Mouse (Mus musculus): ENCODE results near the gene Ptgs1. TPM values are rescaled to one million over a fixed set of nuclear protein-coding genes. Genes with fewer than 3 reads are reported as not detected.

Gene Ptgs1
- total RNA-seq, 2 experiments from 2014 or later: 16.9 to 21.3 TPM

DNA sequence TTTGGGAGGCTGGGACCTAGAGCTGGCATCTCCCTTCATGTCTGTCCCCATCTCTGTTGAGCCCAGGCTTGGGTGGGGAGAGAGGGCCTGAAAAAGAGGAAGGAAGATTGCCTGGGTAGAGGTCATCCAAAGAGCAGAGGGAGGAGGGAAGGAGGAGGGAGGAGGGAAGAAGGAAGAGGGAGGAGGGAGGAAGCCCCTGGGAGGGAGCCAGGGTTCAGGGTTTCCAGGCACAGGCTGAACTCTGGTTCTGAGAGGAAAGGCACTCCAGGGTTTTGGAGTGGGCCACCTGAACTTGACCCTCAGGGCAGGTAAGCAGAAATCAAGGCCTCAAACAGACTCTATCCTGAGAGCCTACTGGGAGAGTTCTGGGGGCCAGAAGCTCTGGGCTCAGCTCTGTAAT is 13.7 kb upstream of the Ptgs1 start:
- TF ChIP-seq CTCF (IDR thresholded peaks at IDR 0.05): no peak
- DNase-seq (ENCODE audit: extremely low spot score in 1 of 2, low spot score in 2 of 2): no peak
- Histone ChIP-seq H3K4me3 (no peak overlapping the region), H3K27ac (no peak overlapping the region)
- intact Hi-C loops (cut with DNase I): loop anchor here (10.0 kb wide), 1 partner anchor 1118 kb away; no protein-coding TSS in a partner anchor

DNA sequence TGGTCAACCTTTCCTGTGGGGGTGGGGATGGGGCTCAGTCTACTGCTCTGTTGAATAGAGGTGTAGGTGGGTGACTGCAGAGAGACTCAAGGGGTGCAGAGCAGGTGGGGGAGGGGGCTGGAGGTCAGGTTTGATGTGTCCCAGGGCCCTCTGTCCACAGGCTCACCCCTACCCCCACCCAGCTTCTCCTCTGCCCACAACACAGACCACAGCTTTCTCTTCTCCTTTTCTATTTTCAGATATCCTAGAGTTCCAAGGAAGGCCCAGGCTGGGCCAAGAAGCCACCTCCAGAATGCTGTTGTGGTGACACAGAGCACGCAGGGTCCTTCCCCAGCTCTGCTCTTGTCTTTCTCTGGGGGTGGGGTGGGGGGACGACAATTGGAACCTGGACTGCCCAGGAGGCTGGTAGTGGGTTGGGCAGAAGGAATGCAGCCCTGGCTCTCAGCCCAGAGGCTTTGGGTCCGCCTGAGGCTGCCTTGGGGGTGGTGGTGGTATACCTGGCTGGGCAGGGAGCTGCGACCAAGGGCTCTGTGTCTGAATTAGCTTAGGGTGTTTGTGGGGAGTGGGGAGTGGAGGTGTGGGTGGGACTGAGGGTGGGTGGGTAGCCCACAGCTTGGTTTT is 13.2 kb upstream of the Ptgs1 start:
- no peak overlapping the region for H3K27ac ChIP-seq
- no peak for TF ChIP-seq CTCF (IDR thresholded peaks at IDR 0.05)
- intact Hi-C loops (cut with DNase I): loop anchor here (10.0 kb wide), 1 partner anchor 1118 kb away; no protein-coding TSS in a partner anchor
- DNase-seq (ENCODE audit: extremely low spot score in 1 of 2, low spot score in 2 of 2): no peak
- H3K4me3 ChIP-seq: no peak overlapping the region

GRCm38 (mm10) chr2:36217692-36218233 is 12.5 kb upstream of the Ptgs1 start:
- no peak for TF ChIP-seq CTCF (IDR thresholded peaks at IDR 0.05)
- DNase-seq (ENCODE audit: extremely low spot score in 1 of 2, low spot score in 2 of 2): no peak
- H3K27ac ChIP-seq: no peak overlapping the region
- H3K4me3 ChIP-seq: no peak overlapping the region
- intact Hi-C loops (cut with DNase I): loop anchor here (10.0 kb wide), 1 partner anchor 1117 kb away; no protein-coding TSS in a partner anchor

GRCm38 (mm10) chr2:36220106-36220505 is 10.1 kb upstream of the Ptgs1 start:
- intact Hi-C loops (cut with DNase I): no loop called here
- no peak overlapping the region for H3K4me3 ChIP-seq
- no peak overlapping the region for H3K27ac ChIP-seq
- TF ChIP-seq CTCF (IDR thresholded peaks at IDR 0.05): no peak
- DNase-seq (ENCODE audit: extremely low spot score in 1 of 2, low spot score in 2 of 2): no peak

DNA sequence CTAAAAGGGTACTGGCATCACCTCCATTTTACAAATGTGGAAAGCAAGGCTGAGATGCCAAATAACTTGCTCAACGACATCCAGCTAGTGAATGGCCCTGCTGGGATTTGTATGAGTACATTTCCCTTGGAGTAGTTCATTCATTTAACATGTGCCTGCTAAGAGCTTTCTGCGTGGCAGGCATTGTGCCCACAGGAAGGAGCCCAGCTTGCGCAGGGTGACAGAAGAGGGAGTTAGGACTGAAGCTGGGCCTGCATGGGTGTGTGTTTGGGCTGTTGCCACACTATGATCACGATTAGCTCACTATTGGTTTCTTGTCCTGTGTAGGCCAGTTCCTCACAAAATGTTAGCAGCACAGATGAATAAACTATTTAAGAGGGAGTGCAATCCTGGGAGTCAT is 9.3 kb upstream of the Ptgs1 start:
- DNase-seq (ENCODE audit: extremely low spot score in 1 of 2, low spot score in 2 of 2): no peak
- Histone ChIP-seq H3K27ac (no peak overlapping the region), H3K4me3 (no peak overlapping the region)
- intact Hi-C loops (cut with DNase I): no loop called here
- no peak for TF ChIP-seq CTCF (IDR thresholded peaks at IDR 0.05)

DNA sequence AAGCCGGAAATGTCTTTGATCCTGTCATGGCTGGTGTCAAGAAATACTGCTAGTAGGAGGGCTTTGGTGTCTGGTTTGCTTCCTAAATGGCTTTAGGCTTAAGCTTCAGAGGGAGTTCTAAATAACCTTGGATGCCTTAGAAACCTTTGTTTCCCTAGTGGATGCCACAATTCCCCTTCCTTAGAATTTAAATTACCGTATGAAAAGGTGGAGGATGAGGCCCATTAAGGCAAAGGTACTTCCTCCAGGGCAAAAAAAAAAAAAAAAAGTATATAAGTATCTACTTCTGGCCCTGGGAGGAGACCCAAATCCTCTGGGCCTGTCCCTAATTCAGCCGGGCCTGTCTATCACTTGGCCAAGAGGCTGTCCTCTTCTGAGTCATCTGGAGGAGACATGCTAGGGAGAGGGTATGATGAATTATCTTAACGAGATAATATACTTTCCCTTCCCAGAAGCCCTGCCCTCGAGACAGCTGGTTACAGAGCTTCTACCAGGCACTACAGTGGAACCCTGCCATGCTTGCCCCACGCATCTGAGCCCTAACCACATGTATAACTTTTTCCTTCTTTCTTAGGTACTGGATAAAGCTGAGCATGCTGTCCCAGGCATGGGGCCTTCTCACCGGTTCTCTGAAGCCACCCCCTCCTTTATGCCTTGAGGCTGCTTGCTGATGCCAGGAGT is 7.9 kb upstream of the Ptgs1 start:
- Histone ChIP-seq H3K27ac (no peak overlapping the region), H3K4me3 (no peak overlapping the region)
- no peak for TF ChIP-seq CTCF (IDR thresholded peaks at IDR 0.05)
- intact Hi-C loops (cut with DNase I): no loop called here
- DNase-seq (ENCODE audit: extremely low spot score in 1 of 2, low spot score in 2 of 2): no peak

- DNase-seq (ENCODE audit: extremely low spot score in 1 of 2, low spot score in 2 of 2): no peak
- H3K27ac ChIP-seq: no peak overlapping the region
- no peak overlapping the region for H3K4me3 ChIP-seq
- intact Hi-C loops (cut with DNase I): no loop called here
- no peak for TF ChIP-seq CTCF (IDR thresholded peaks at IDR 0.05)
These were observed 6.8 kb upstream of the Ptgs1 start for GRCm38 (mm10) chr2:36223436-36223835.

GRCm38 (mm10) chr2:36224153-36224552 is 6.1 kb upstream of the Ptgs1 start:
- Histone ChIP-seq H3K4me3 (no peak overlapping the region), H3K27ac (no peak overlapping the region)
- DNase-seq (ENCODE audit: extremely low spot score in 1 of 2, low spot score in 2 of 2): no peak
- intact Hi-C loops (cut with DNase I): no loop called here
- TF ChIP-seq CTCF (IDR thresholded peaks at IDR 0.05): no peak

GRCm38 (mm10) chr2:36224599-36224998 is 5.6 kb upstream of the Ptgs1 start:
- Histone ChIP-seq H3K4me3 (no peak overlapping the region), H3K27ac (no peak overlapping the region)
- intact Hi-C loops (cut with DNase I): no loop called here
- no peak for TF ChIP-seq CTCF (IDR thresholded peaks at IDR 0.05)
- no peak for DNase-seq (ENCODE audit: extremely low spot score in 1 of 2, low spot score in 2 of 2)

DNA sequence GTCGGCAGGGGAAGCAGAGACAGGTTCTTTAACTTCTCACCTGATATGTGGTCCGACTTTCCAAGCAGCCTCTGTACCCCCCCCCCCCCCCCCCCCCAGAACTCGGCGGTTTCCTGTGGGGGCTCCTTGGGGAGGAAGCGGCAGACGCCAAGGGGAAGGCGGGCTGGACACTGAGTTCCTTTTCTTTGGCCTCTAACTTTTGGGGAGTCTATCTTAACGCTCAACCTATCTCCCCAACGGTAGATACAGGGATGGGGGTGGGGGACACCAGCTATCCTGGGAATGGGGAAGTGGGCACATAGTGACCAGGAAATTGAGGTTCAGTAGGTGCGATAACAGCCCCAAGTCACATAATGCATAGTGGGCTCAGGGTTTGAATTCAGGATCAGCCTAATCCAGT is 741 bp downstream of the Ptgs1 start:
- TF ChIP-seq CTCF (IDR thresholded peaks at IDR 0.05): no peak
- Histone ChIP-seq H3K27ac (no peak overlapping the region; the same call in 1 of the 2 replicates), H3K4me3 (peak overlapping the region; percentile 55)
- DNase-seq (ENCODE audit: extremely low spot score in 1 of 2, low spot score in 2 of 2): no peak
- intact Hi-C loops (cut with DNase I): loop anchor here (5.0 kb wide), 1 partner anchor 46 kb away; no protein-coding TSS in a partner anchor

DNA sequence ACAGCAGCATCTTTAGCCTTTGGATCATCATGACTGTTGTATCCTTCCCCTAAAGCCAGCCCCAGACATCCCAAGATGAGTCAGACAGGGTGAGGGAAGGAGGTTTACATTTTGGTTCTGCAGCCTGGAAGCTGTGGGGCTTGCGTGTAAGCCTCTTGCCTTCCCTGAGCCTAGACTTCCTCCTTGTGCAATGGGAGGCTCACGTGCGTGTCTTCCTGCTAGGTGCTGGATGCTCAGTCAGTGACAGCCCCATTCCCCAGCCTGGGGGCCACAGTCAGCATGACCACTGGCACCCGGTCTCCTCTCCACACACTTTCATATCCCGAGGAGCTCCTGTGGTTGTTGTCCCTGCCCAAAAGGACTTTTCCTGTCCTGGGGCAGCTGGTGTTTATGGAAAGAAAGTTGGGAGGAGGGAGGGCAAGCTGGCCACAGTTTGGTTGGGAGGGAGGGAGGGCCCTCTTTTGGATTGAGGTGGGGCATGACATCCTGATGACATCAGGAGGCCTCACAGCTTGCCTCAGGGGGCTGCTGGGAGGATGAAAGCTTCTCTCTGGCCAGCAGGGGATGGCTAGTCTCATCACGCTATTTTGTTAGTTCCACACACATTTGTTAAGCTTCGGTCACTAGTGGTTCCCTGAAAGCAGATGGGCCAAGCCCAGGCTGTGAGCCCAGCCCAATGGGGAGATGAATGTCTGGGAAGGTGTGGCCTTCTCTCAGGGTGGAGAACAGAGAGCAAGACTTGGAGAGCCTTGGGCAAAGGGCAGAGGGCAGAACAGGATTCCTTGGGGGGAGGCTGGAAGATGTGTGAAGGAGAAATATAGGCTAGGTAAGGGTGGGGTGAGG is 4.5 kb downstream of the Ptgs1 start:
- TF ChIP-seq CTCF (IDR thresholded peaks at IDR 0.05): no peak
- DNase-seq (ENCODE audit: extremely low spot score in 1 of 2, low spot score in 2 of 2): no peak
- H3K27ac ChIP-seq: no peak overlapping the region
- H3K4me3 ChIP-seq: no peak overlapping the region
- intact Hi-C loops (cut with DNase I): loop anchor here (5.0 kb wide), 1 partner anchor 43 kb away; no protein-coding TSS in a partner anchor

DNA sequence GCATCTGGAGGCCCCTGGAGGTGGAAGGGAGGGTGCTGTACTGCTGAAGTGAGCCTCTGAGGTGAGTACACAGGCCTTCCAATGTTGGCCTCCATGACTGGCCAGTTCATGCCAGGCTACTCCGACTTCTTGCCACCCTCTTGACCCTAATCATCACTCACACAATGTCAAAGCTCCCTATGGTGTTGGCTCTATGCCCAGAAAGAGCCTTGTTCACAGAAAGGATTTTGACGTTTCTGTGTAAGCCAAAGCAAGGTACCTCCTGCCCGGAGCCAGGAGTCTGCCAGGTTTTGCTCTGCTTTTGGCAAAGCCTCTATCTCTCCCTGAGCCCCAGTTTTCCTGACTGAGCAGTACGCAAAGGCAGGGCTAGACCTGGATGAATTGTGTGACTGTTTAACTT is 5.7 kb downstream of the Ptgs1 start:
- DNase-seq (ENCODE audit: extremely low spot score in 1 of 2, low spot score in 2 of 2): no peak
- Histone ChIP-seq H3K27ac (no peak overlapping the region), H3K4me3 (no peak overlapping the region)
- intact Hi-C loops (cut with DNase I): no loop called here
- no peak for TF ChIP-seq CTCF (IDR thresholded peaks at IDR 0.05)

Measured in left cerebral cortex, adult 2 months (tissue).